In genomic region chr7:18991660-18992293, GRCm38 (mm10) we compare ENCODE assay signal across 9 mouse cellular contexts. TPM values are rescaled to one million over a fixed set of nuclear protein-coding genes. Genes with fewer than 3 reads are reported as not detected.
A peak's percentile ranks its signal among the peaks of the same experiment; 100 is the strongest.
DNase-seq lines count a peak whose midpoint lies in the region; ATAC-seq lines count a peak whose summit lies in the region.
"Had no signal": no experiment of that assay in that cellular context is flagged by ENCODE, and none has a peak within 500 bp of the region (broad histone marks: within the 10 kb centered on the region; RNA-seq: fewer than 3 reads in every experiment).

No protein-coding gene starts in this region.

- H3K9me3 ChIP-seq in lung, embryonic 15.5 days, result no peaks in the 10 kb centered on the region
- H3K9me3 ChIP-seq in forebrain, embryonic 11.5 days (ENCODE audit: control insufficient read depth, low read length), result no peaks in the 10 kb centered on the region
- H3K9me3 ChIP-seq in intestine, embryonic 15.5 days, result no peaks in the 10 kb centered on the region

- peak; percentile 50 for DNase-seq in CD4-positive, CD25-positive, alpha-beta regulatory T cell, adult 2 months (ENCODE audit: low read depth, low spot score)
- no peak for DNase-seq in lung, postnatal 10 days
- peak; percentile 68 for DNase-seq in forebrain, embryonic 11.5 days (ENCODE audit: low spot score)
- DNase-seq in naive thymus-derived CD4-positive, alpha-beta T cell, adult 2 months (ENCODE audit: low read depth), result peak; percentile 54

- peaks cover 22% of the 10 kb centered on the region for H3K4me1 ChIP-seq in lung, embryonic 15.5 days
- peaks cover 6% of the 10 kb centered on the region for H3K4me1 ChIP-seq in forebrain, embryonic 11.5 days (replicated peaks; ENCODE audit: control insufficient read depth, insufficient read depth, low read length)
- peaks cover 11% of the 10 kb centered on the region for H3K4me1 ChIP-seq in intestine, embryonic 15.5 days (replicated peaks)

- peaks cover 35% of the 10 kb centered on the region for H3K27me3 ChIP-seq in lung, embryonic 15.5 days
- H3K27me3 ChIP-seq in forebrain, embryonic 11.5 days (ENCODE audit: control insufficient read depth, insufficient read depth, low read length), result peaks cover 20% of the 10 kb centered on the region
- peaks cover 22% of the 10 kb centered on the region for H3K27me3 ChIP-seq in intestine, embryonic 15.5 days (replicated peaks)

- no peak for ATAC-seq in CD4-positive, CD25-positive, alpha-beta regulatory T cell, adult 4 months
- ATAC-seq in lung, embryonic 15.5 days (ENCODE audit: borderline replicate concordance, extremely low read depth, low FRiP score, low TSS enrichment), result no peak; the same call in 1 of the 2 replicates
- ATAC-seq in forebrain, embryonic 11.5 days (replicated peaks; ENCODE audit: low FRiP score), result no peak
- ATAC-seq in intestine, embryonic 15.5 days, result peak; percentile 3; the same call in 1 of the 2 replicates
- no peak for ATAC-seq in monocyte, adult 5-6 weeks (replicated peaks; ENCODE audit: insufficient number of reproducible peaks, low FRiP score, low TSS enrichment, poor library complexity, severe bottlenecking)

- peak overlapping the region; percentile 83 for H3K4me2 ChIP-seq in lung, embryonic 15.5 days
- peak overlapping the region; percentile 77 for H3K4me2 ChIP-seq in forebrain, embryonic 11.5 days (ENCODE audit: low read depth, low read length, severe bottlenecking)
- H3K4me2 ChIP-seq in intestine, embryonic 15.5 days (replicated peaks), result peak overlapping the region; percentile 93

- no peaks in the 10 kb centered on the region for H3K36me3 ChIP-seq in lung, embryonic 15.5 days
- H3K36me3 ChIP-seq in forebrain, embryonic 11.5 days (ENCODE audit: control insufficient read depth, insufficient read depth, low read length), result no peaks in the 10 kb centered on the region
- no peaks in the 10 kb centered on the region for H3K36me3 ChIP-seq in intestine, embryonic 15.5 days

- under 1% methylated on average over 59 of the region's 59 CpGs for WGBS in lung, embryonic 15.5 days
- under 1% methylated on average over 58 of the region's 59 CpGs for WGBS in forebrain, embryonic 11.5 days
- WGBS in intestine, embryonic 15.5 days, result under 1% methylated on average over 58 of the region's 59 CpGs

- no peak overlapping the region for H3K27ac ChIP-seq in lung, embryonic 15.5 days
- no peak overlapping the region for H3K27ac ChIP-seq in forebrain, embryonic 11.5 days (ENCODE audit: low read depth, low read length)
- no peak overlapping the region for H3K27ac ChIP-seq in intestine, embryonic 15.5 days

- H3K4me3 ChIP-seq in lung, embryonic 15.5 days, result peak overlapping the region; percentile 53
- H3K4me3 ChIP-seq in forebrain, embryonic 11.5 days (ENCODE audit: low read depth, low read length), result peak overlapping the region; percentile 47
- H3K4me3 ChIP-seq in intestine, embryonic 15.5 days (replicated peaks), result peak overlapping the region; percentile 47

- peak overlapping the region; percentile 53 for H3K9ac ChIP-seq in lung, embryonic 15.5 days
- H3K9ac ChIP-seq in forebrain, embryonic 11.5 days (ENCODE audit: low read length), result peak overlapping the region; percentile 57
- peak overlapping the region; percentile 59 for H3K9ac ChIP-seq in intestine, embryonic 15.5 days

RNA-seq across cellular contexts. Expression of gene Mypop, which starts 0.7 kb away (rescaled TPM):
- 1 to 10 TPM; 1.7 to 3.0 TPM for polyA plus RNA-seq in CD4-positive, CD25-positive, alpha-beta regulatory T cell, adult 4 months (2017; shearing (Covaris generic))
- polyA plus RNA-seq in lung, embryonic 15.5 days (2015; fragmentation: Nextera tagmentation; extraction: Ambion mirVana), result 3.0 and 3.6 TPM in 2 replicates
- 4.6 and 4.7 TPM in 2 replicates for polyA plus RNA-seq in forebrain, embryonic 11.5 days (2014; fragmentation: Nextera tagmentation; extraction: Ambion mirVana)
- 2.5 and 2.9 TPM in 2 replicates for polyA plus RNA-seq in intestine, embryonic 15.5 days (2015; fragmentation: Nextera tagmentation; extraction: Ambion mirVana)
- 0.75 to 2.1 TPM in 2 of 3 replicates, not detected in the other for total RNA-seq in monocyte, adult 5-6 weeks (2017)

RNA-seq across cellular contexts. Expression of gene Nanos2, which starts 4.6 kb away (rescaled TPM):
- not detected for polyA plus RNA-seq in CD4-positive, CD25-positive, alpha-beta regulatory T cell, adult 4 months (2017; shearing (Covaris generic))
- not detected in 2 replicates for polyA plus RNA-seq in lung, embryonic 15.5 days (2015; fragmentation: Nextera tagmentation; extraction: Ambion mirVana)
- not detected in 2 replicates for polyA plus RNA-seq in forebrain, embryonic 11.5 days (2014; fragmentation: Nextera tagmentation; extraction: Ambion mirVana)
- not detected in 2 replicates for polyA plus RNA-seq in intestine, embryonic 15.5 days (2015; fragmentation: Nextera tagmentation; extraction: Ambion mirVana)
- 0.49 TPM in 1 of 3 replicates, not detected in the others for total RNA-seq in monocyte, adult 5-6 weeks (2017)
- total RNA-seq: heart, postnatal 14 days had no signal

RNA-seq across cellular contexts. Expression of gene Irf2bp1, which starts 12.1 kb away (rescaled TPM):
- 1 to 10 TPM; 2.0 to 2.4 TPM for polyA plus RNA-seq in CD4-positive, CD25-positive, alpha-beta regulatory T cell, adult 4 months (2017; shearing (Covaris generic))
- 23.5 and 25.2 TPM in 2 replicates for polyA plus RNA-seq in lung, embryonic 15.5 days (2015; fragmentation: Nextera tagmentation; extraction: Ambion mirVana)
- polyA plus RNA-seq in forebrain, embryonic 11.5 days (2014; fragmentation: Nextera tagmentation; extraction: Ambion mirVana), result 31.6 and 39.4 TPM in 2 replicates
- polyA plus RNA-seq in intestine, embryonic 15.5 days (2015; fragmentation: Nextera tagmentation; extraction: Ambion mirVana), result 24.5 and 24.6 TPM in 2 replicates
- 7.1 to 10.5 TPM (median 7.8 TPM) in 3 replicates for total RNA-seq in monocyte, adult 5-6 weeks (2017)

RNA-seq across cellular contexts. Expression of gene Foxa3, which starts 31.6 kb away (rescaled TPM):
- not detected for polyA plus RNA-seq in CD4-positive, CD25-positive, alpha-beta regulatory T cell, adult 4 months (2017; shearing (Covaris generic))
- polyA plus RNA-seq in lung, embryonic 15.5 days (2015; fragmentation: Nextera tagmentation; extraction: Ambion mirVana), result 2.2 and 2.4 TPM in 2 replicates
- polyA plus RNA-seq in forebrain, embryonic 11.5 days (2014; fragmentation: Nextera tagmentation; extraction: Ambion mirVana), result not detected in 2 replicates
- 26.6 and 28.3 TPM in 2 replicates for polyA plus RNA-seq in intestine, embryonic 15.5 days (2015; fragmentation: Nextera tagmentation; extraction: Ambion mirVana)
- total RNA-seq in monocyte, adult 5-6 weeks (2017), result not detected in 3 replicates
- total RNA-seq: heart, postnatal 14 days had no signal

RNA-seq across cellular contexts. Expression of gene Sympk, which starts 32.4 kb away (rescaled TPM):
- 1 to 10 TPM; 5.0 to 6.4 TPM for polyA plus RNA-seq in CD4-positive, CD25-positive, alpha-beta regulatory T cell, adult 4 months (2017; shearing (Covaris generic))
- polyA plus RNA-seq in lung, embryonic 15.5 days (2015; fragmentation: Nextera tagmentation; extraction: Ambion mirVana), result 34.3 and 34.6 TPM in 2 replicates
- polyA plus RNA-seq in forebrain, embryonic 11.5 days (2014; fragmentation: Nextera tagmentation; extraction: Ambion mirVana), result 31.0 and 39.7 TPM in 2 replicates
- polyA plus RNA-seq in intestine, embryonic 15.5 days (2015; fragmentation: Nextera tagmentation; extraction: Ambion mirVana), result 29.6 and 30.3 TPM in 2 replicates
- 23.9 to 51.1 TPM (median 38.5 TPM) in 3 replicates for total RNA-seq in monocyte, adult 5-6 weeks (2017)
